Mouse (Mus musculus): ENCODE measurements around the gene Cope.
A peak's percentile ranks its signal among the peaks of the same experiment; 100 is the strongest.

Gene Cope

DNA sequence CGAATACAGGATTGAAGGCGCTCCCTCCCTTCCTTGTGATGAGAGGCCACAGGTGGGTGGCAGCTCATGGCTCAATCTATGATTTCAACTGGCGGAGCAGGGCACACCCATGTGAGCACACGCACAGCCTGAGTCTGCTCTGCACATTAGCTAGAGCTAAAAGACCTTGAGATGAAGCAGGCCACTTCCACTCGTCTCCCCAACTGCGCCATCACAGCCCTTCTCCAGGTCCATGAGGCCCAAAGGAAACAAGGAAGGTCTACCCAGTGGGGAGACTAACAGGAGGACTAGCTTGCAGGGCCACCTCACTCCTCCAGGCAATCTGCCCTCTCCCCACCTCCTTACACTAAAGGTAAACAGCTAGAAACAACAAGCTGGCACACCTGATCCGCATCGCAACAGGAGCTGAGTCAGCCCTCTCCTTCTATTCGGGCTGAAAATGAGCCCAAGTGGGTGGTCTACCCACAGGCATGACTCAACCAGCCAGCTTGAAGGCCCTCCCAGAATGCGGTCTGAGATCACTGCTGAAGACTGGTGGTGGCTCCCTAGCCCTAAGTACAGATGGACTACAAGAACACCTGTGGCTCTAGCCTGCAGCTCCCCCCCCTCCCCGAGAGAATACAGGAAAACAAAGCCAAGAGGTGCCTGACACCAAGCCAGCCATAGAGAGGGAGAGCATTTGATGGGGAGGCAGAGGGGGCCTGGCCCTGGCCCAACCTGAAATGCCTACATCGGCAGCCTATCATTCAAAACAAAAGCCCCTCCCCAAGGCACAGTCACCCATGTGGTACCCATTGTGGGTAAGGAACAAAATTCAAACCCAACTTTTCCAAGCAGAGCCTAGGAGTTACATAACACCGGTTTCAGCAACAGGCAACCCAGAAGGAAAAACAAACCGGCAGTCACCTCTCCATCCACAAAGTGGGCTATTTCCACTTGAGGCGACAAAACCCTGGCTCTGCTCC, 49.0 kb downstream of the Cope start:
- no peak for DNase-seq

DNA sequence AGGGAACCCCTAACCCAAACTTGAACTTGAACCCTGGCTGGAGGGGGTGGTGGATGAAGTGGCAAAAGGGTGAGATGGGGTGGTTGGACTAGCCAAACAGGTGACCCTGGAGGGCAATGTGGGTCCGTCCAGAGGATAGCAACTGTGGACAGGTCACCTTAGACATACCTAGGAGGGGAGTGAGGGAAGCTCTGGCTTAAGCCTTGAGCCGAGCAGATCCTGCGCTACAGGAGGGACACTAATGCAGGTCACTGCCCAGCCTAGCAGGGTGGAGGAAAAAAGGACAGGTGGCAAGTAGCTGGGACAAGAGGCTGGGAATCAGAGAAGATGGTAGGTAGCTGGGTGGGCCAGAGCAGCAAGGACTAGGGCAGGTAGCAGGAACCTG, 49.7 kb downstream of the Cope start:
- no peak for DNase-seq

DNA sequence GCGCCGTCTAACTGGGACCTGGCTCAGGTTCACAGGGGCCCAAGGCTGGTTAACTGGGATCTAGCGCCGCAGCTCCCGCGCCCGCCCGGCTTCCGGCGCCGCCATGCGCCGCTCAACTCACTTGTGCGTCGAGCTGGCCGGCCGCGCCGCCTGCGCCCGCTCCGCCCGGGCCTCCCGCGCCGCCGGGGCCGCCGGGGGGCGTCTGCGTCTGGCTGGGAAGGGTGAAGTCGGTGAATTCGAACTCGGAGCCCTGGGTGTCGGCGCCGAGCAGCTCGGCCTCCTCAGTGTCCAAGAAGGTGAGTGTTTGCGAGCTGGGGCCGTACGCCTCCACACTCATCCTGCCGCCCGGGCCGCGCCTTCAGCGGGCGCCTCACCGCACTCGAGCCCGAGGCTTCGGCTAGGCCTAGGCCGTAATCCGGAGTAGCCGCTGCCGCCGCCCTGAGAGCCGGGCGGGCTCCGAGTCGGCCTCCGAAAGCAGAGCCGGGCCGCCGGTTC, 50.4 kb downstream of the Cope start:
- DNase-seq, result peak in 1 of 2 experiments; percentile 59

DNA sequence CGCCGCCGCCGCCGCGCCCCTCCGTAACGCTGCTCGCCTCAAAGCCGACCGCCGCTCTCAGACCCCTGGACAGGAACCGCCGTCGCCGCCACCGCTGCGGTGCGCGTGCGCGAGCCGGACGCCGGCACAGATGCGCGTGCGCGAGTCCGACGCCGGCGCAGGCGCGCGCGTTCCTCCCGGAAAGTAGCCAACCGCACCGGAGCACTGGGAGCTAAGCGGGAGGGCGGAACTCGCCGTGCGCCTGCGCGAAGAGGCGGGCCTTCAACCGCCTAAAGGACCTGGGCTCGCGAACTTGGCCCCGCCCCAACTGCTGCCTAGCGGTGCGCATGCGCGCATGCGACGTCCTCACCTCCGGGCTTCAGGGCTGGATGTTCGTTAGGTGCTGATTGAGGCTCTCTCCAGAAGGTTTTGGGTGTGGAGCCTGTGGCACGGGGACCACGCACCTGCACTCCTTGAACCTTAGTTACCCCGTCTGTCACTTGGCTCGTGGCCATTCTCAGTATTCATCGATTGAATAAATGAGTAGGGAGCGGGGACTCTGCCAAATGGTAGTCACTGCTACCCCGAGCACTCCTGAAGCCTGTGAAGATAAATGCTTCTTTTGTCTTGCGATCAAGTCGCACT, 51.0 kb downstream of the Cope start, which contains the start of gene Upf1:
Gene Upf1 (minus strand): TSS at position 85 of the 624 bp plus-strand sequence.
- DNase-seq, result peak; percentile 99 to 100

DNA sequence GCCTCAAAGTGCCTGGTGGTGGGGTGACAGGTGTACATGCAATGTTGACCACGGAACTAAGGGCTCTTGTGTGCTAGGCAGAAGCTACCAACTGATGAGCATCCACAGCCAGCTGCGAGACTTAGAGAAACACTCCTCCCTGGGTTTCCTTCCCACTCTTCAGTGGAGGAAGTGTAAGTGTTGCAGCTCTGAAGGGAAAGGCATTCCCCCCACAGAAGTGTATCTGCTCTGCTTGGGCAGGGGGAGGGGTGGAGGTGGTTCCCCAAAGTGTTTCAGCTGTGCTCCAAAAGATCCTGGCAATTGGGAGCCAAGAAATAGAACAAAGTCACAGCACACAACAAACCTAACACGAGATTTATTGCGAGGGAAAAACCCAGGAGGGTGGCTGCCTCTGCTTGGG, 51.7 kb downstream of the Cope start:
- no peak for DNase-seq

DNA sequence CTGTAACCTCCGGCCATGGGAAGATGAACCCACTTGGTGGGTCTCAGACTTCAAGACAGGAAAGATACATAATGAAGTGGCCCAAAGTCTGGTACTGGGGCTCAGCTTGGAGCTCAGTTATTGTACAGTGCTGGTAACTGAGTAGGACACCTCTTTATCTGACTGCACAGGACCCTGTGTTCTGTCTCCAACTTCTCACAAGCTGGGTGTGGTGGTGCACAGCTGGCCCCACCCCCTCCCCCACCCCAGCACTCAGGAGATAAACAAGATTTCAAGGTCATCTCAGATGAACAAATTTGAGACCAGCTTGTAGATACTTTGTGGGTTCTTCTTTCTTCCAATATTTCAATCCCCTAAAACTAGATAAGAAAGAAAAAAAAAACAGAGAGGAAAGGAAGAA, 53.8 kb downstream of the Cope start:
- no peak for DNase-seq

DNA sequence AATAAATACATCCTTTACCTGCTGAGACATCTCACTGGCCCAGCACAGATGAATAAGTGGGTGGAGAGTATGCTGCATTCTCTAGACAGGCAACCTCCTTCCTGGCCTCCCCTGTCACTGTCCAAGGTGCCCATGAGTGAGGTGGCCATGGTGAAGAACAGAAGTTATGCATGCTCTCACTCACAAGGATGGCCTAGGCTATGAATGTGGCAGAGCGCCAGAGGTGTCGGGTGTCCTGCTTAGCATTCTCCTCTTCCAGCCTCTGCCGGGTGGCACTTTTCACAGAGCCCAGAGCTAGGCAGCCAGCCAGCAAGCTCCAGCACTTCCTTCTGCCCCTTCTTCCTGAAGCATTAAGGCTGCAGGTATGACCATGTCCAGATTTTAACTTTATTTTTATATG, 57.1 kb downstream of the Cope start:
- peak; percentile 54 to 60 for DNase-seq

DNA sequence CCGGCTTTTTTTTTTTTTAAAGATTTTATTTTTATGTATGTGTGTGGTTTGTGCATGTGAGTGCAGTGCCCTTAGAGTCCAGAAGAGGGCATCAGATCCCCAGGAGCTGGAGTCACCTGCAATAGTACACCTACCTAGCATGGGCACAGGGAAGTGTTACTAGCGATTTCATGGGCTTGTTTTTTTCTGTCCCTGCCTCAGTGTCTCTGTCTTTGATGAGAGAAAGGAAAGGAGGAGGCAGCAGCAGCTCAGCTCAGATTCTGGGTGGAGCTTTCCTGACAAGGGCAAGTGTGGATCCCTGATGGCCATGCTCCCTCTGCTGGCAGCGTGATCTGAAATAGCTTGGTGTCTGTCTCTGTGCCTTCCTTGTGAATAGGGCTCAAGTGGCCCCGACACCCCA, 58.5 kb downstream of the Cope start:
- peak in 1 of 2 experiments; percentile 62 for DNase-seq

DNA sequence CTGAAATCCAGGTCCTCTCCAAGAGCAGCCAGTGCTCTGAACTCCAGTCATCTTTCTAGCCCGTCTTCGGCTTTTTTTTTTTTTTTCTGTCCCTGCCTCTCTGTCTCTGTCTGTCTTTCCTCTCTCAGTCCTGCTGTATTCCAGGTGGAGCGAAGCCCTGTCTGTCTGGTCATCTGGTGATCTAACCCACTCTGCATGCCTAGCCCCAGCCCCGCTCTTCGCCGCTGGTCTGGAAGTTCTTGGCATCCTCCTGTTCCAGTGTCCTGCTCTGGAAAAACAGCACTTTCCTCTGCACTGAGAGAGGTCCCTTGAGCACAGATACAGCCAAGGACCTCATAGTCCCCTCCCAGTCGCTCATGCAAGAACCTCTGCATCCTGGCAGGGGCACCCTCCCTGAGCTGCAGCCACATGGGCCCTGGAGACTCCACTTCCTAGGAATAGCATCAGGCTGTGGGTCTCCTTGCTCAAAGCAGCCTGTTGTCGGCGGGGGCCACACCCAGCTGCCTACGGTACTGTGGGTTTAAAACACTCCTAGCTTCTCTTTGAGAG, 59.2 kb downstream of the Cope start:
- DNase-seq, result no peak
